8 mouse cellular contexts compared by ENCODE assay signal in genomic region chr9:86570946-86571345, GRCm38 (mm10). TPM values are rescaled to one million over a fixed set of nuclear protein-coding genes. Genes with fewer than 3 reads are reported as not detected.
DNase-seq lines count a peak whose midpoint lies in the region; TF ChIP-seq lines count a peak whose summit lies in the region.

No protein-coding gene starts in this region.

- no peaks in the 10 kb centered on the region for H3K9me3 ChIP-seq in ES-E14 (ENCODE audit: control insufficient read depth, insufficient read depth, low read depth, low read length)
- no peaks in the 10 kb centered on the region for H3K9me3 ChIP-seq in hindbrain, embryonic 10.5 days

- peak overlapping the region; percentile 97 to 98 for H3K4me3 ChIP-seq in ES-E14 (ENCODE audit: insufficient read depth in 1 of 2, low read depth in 1 of 2, low read length in 2 of 2, poor library complexity in 1 of 2, severe bottlenecking in 1 of 2)
- peak overlapping the region; percentile 81 for H3K4me3 ChIP-seq in hindbrain, embryonic 10.5 days
- peak overlapping the region; percentile 62 for H3K4me3 ChIP-seq in macrophage (ENCODE audit: inconsistent target)

- WGBS in hindbrain, embryonic 10.5 days: 17% methylated on average over 8 of the region's 8 CpGs
- 29% methylated on average over 8 of the region's 8 CpGs for WGBS in macrophage (ENCODE audit: missing documents)

- H3K27me3 ChIP-seq in hindbrain, embryonic 10.5 days (ENCODE audit: insufficient read depth, poor library complexity, severe bottlenecking): no peaks in the 10 kb centered on the region

- H3K36me3 ChIP-seq in ES-E14 (ENCODE audit: control insufficient read depth, insufficient read depth, low read length, poor library complexity, severe bottlenecking) (peaks cover 10% of the 10 kb centered on the region; the same call in 1 of the 2 replicates), macrophage (ENCODE audit: inconsistent target) (peaks cover 16% of the 10 kb centered on the region; the same call in 1 of the 2 replicates)
- H3K36me3 ChIP-seq in hindbrain, embryonic 10.5 days: peaks cover 37% of the 10 kb centered on the region

- no peaks in the 10 kb centered on the region; the same call in 1 of the 2 replicates for H3K79me2 ChIP-seq in macrophage (ENCODE audit: inconsistent target)

- DNase-seq in embryo, embryonic 9.5 days (ENCODE audit: extremely low spot score): peak; percentile 8
- no peak for DNase-seq in embryo, embryonic 10.5 days (ENCODE audit: low spot score)
- DNase-seq in ES-E14 (ENCODE audit: low read depth, low spot score): no peak
- DNase-seq in hindbrain, embryonic 10.5 days (ENCODE audit: low spot score): peak; percentile 5
- DNase-seq in thymus, postnatal 14 days: no peak
- no peak for DNase-seq in urinary bladder, postnatal 36 days (ENCODE audit: low spot score in 2 of 2)
- no peak for DNase-seq in kidney, postnatal 25 days

- peaks cover 4 to 6% of the 10 kb centered on the region in 2 experiments; a peak in 3 of 4 replicates for H3K4me1 ChIP-seq in ES-E14 (ENCODE audit: control insufficient read depth in 2 of 2, insufficient read depth in 2 of 2, low read length in 2 of 2, poor library complexity in 1 of 2)
- peaks cover 20% of the 10 kb centered on the region for H3K4me1 ChIP-seq in hindbrain, embryonic 10.5 days (replicated peaks)

- H3K9ac ChIP-seq in ES-E14 (ENCODE audit: insufficient read depth, low read depth, low read length, poor library complexity, severe bottlenecking): no peak overlapping the region; the same call in 1 of the 2 replicates

- in situ Hi-C loops in ES-E14 (cut with MboI; ENCODE audit: low sequenced_read_pairs in 2 of 2, unreplicated experiment in 2 of 2): loop anchor here in 1 of 2 experiments (10.0 kb wide), 1 partner anchor 106 kb away; the partner anchor contains the start of genes Dop1a and Ube2cbp

- H3K27ac ChIP-seq in ES-E14 (ENCODE audit: insufficient read depth, low read depth, low read length, poor library complexity, severe bottlenecking) (no peak overlapping the region), macrophage (no peak overlapping the region)
- no peak overlapping the region for H3K27ac ChIP-seq in hindbrain, embryonic 10.5 days

TF ChIP-seq in ES-E14, 5 proteins besides CTCF, POLR2A, EP300 and RAD21:
- TF ChIP-seq ZNF384 (IDR thresholded peaks at IDR 0.05; ENCODE audit: low read depth, low read length) (no peak), CHD2 (IDR thresholded peaks at IDR 0.05; ENCODE audit: low read depth, low read length) (no peak), HCFC1 (IDR thresholded peaks at IDR 0.05; ENCODE audit: borderline replicate concordance, insufficient read depth, low read length) (no peak), MAFK (IDR thresholded peaks at IDR 0.05; ENCODE audit: insufficient read depth, low read depth, low read length) (no peak), ZC3H11A (IDR thresholded peaks at IDR 0.05; ENCODE audit: borderline replicate concordance, low read depth, low read length) (no peak)

RNA-seq across cellular contexts. Expression of gene Pgm3, which starts 0.7 kb away (rescaled TPM):
- 24.0 and 24.8 TPM in 2 replicates for total RNA-seq in ES-E14 (2012; rRNA removed)
- 38.9 and 39.1 TPM in 2 replicates for polyA plus RNA-seq in hindbrain, embryonic 10.5 days (2016; fragmentation: Nextera tagmentation; extraction: Ambion mirVana)
- 10 to 100 TPM in 25 of 26 experiments, 1 to 10 TPM in 1; 10.0 to 35.3 (median 18.0) TPM for total RNA-seq in macrophage (2018; cell fraction: chromatin; rRNA removed)
- 1 to 10 TPM; 3.6 to 7.4 (median 5.8) TPM for total RNA-seq in macrophage (2018; cell fraction: cytosol; rRNA removed)
- 10 to 100 TPM in 19 of 26 experiments, 1 to 10 TPM in 7; 6.2 to 19.1 (median 11.5) TPM for total RNA-seq in macrophage (2018; cell fraction: nucleus; rRNA removed)
- polyA plus RNA-seq in macrophage (2018): 4.3 to 8.6 TPM (median 6.5 TPM) in 3 replicates

RNA-seq across cellular contexts. Expression of gene Rwdd2a, which starts 0.8 kb away (rescaled TPM):
- 5.4 and 6.4 TPM in 2 replicates for total RNA-seq in ES-E14 (2012; rRNA removed)
- polyA plus RNA-seq in hindbrain, embryonic 10.5 days (2016; fragmentation: Nextera tagmentation; extraction: Ambion mirVana): 4.6 and 5.7 TPM in 2 replicates
- total RNA-seq in macrophage (2018; cell fraction: chromatin; rRNA removed): 1 to 10 TPM in 2 of 26 experiments, under 1 TPM in 4, not detected in 20; 0.45 to 1.1 (median 0.81) TPM
- 1 to 10 TPM in 25 of 26 experiments, under 1 TPM in 1; 0.85 to 3.5 (median 1.9) TPM for total RNA-seq in macrophage (2018; cell fraction: cytosol; rRNA removed)
- 1 to 10 TPM in 12 of 26 experiments, under 1 TPM in 8, not detected in 6; 0.35 to 4.2 (median 1.1) TPM for total RNA-seq in macrophage (2018; cell fraction: nucleus; rRNA removed)
- 1.8 to 3.6 TPM (median 3.1 TPM) in 3 replicates for polyA plus RNA-seq in macrophage (2018)

Comparison
In these comparisons a context has a peak if more than half of its experiments do, and no peak if none do; other contexts are left out.
1. DNase-seq: peak in embryo, embryonic 9.5 days (single experiment) and hindbrain, embryonic 10.5 days (single experiment); none in embryo, embryonic 10.5 days (single experiment), ES-E14 (single experiment), thymus, postnatal 14 days (single experiment), urinary bladder, postnatal 36 days (0 of 2) and kidney, postnatal 25 days (0 of 2).
2. Peak in every context shown above with its lines, with median percentiles within 50 percentile points of each other: H3K4me3 ChIP-seq.